Mouse (Mus musculus): ENCODE results near the gene Dner. TPM values are rescaled to one million over a fixed set of nuclear protein-coding genes. Genes with fewer than 3 reads are reported as not detected.
A peak's percentile ranks its signal among the peaks of the same experiment; 100 is the strongest.

The Dner gene
- total RNA-seq, 4 experiments from 2014 or later = 129 to 148 (median 141) TPM

GRCm38 (mm10) chr1:84636890-84637289 lies 59.1 kb downstream of the Dner start:
- DNase-seq (ENCODE audit: low spot score in 2 of 2) = no peak

DNA sequence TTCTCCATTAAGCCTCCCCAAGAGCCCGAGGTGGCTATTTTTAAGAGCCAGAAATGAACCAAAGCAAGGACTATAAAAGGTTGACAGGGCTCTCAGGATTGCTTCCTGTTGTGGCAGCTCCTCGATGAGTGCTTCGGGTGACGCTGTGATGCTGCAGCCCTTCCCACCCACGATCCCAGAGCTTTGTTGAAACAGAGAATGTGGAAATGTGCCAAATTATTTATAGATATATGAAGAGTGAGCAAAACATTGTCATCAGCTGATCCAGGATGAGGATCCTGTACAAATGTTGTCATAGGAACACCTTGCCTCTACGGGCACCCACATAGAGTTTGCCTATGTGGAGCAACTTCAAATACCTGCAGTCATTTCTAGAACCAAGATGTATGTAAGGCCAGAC lies 67.8 kb downstream of the Dner start:
- no peak for DNase-seq (ENCODE audit: low spot score in 2 of 2)

GRCm38 (mm10) chr1:84622978-84623554 lies 73.0 kb downstream of the Dner start:
- no peak for DNase-seq (ENCODE audit: low spot score in 2 of 2)

DNA sequence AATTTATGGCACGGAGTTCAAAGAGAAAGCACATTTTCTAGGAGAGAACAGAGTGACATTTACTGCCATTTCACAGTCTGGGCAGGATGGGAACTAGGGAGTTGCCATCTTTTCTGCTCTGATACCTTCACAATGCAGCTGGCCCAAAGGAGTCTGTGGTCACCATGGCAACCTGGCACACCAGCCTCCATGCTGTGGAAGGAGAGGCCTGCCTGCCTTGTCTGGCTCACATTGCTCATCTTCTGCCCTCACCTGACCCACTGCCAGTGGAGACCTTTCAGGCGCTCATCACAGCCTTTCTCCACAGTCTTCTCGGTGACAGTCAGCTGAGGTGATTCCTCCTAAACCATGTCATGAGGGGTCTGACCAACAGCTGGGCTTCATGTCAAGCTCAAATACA lies 74.7 kb downstream of the Dner start:
- peak in 1 of 2 experiments; percentile 83 for DNase-seq (ENCODE audit: low spot score in 2 of 2)

GRCm38 (mm10) chr1:84619131-84619760 lies 76.8 kb downstream of the Dner start:
- peak in 1 of 2 experiments; percentile 58 for DNase-seq (ENCODE audit: low spot score in 2 of 2)

DNA sequence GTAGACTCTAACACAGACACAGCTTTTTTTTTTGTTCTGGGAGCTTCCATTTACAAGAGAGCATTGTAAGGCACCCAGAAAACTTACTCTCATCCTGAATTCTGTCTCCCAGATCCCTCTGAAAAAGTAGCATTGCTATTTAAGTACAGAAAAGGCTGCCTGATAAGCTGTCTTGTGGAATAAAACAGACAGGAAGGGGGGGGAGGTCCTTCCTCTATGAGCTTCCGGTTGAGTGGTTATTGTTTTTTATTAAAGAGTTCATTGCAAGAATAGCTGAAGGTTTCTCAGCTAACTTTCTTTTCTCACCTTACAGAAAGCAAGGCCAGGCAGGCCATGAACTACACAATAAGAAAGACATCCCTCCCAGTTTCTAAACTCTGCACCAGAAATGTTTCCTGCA lies 77.9 kb downstream of the Dner start:
- DNase-seq (ENCODE audit: low spot score in 2 of 2) = no peak

GRCm38 (mm10) chr1:84616133-84616532 lies 79.9 kb downstream of the Dner start:
- no peak for DNase-seq (ENCODE audit: low spot score in 2 of 2)

DNA sequence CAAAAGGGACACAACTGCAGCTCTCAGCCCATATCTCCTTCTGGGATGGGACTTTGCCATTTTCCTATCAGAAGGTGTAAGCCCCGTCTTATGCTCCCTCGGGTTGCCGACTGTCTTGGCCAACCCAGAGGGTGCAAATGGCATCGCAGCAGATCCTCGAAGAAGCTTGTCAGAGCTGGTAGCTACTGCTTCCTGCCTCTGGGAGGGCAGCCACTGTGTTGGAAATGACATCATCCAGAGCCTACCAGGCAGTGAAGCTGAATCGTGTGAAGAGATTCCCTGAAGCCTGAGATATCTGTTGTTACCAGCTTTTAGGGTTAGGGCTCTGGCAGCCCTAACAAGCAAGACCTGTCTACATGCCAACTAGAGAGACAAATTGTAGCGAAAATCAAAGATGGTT lies 81.4 kb downstream of the Dner start:
- DNase-seq (ENCODE audit: low spot score in 2 of 2) = no peak

GRCm38 (mm10) chr1:84613119-84613518 lies 82.9 kb downstream of the Dner start:
- no peak for DNase-seq (ENCODE audit: low spot score in 2 of 2)

DNA sequence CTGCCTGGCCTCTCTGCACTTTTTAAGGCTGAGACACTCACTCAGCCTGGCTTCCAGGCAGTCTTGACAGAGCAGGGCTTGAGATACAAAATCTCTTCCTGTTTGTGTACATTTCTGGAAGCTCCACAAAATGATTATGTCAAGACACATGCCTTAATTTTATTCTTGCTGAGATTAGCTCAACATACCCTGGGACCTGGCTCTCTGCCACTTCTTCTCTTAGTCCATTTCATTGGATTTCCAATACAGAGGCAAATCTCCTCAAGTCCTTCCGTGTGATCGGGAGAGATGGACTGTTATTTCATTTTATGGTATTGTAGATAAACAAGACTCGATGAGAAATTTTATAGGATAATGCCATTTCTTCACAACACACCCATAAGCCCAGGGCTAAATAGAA lies 84.7 kb downstream of the Dner start:
- no peak for DNase-seq (ENCODE audit: low spot score in 2 of 2)

DNA sequence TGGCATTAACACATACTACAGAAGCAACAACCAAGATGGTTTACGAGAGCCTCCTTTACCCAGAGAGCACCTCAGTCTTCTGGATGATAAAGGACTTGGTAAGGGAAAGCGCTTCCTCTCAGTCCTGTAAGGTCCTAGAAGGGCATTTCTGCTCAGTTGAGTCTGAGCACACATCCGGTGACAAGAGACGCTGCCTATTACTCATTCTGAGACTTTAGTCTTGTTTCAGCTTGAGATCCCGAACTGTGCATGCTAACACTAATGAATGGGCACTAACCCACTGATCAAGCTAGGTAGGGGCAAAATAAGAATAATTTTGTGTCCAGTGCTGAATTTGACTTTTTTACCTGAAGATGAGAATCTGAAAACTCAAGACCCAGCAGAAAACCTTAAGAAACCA lies 97.0 kb downstream of the Dner start:
- DNase-seq (ENCODE audit: low spot score in 2 of 2) = no peak

DNA sequence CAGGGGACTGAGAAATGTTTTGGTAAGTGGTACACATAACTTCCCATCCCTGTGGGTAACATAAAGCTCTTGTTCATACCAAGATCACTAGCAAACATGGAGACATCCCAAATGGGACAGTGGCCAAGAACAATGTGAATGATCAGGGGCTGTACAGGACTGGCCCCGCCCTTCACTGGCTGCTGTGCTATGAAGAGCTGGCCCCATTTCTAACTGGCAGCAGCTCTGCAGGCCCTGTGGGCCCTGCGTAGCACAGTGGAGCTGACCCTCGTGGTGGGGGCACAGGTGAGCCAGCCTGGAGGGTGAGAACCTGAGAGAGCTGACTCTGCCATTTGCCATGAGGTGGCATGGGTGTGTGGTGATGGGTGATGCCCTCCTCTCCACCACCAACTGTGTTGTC lies 100.0 kb downstream of the Dner start:
- no peak for DNase-seq (ENCODE audit: low spot score in 2 of 2)

DNA sequence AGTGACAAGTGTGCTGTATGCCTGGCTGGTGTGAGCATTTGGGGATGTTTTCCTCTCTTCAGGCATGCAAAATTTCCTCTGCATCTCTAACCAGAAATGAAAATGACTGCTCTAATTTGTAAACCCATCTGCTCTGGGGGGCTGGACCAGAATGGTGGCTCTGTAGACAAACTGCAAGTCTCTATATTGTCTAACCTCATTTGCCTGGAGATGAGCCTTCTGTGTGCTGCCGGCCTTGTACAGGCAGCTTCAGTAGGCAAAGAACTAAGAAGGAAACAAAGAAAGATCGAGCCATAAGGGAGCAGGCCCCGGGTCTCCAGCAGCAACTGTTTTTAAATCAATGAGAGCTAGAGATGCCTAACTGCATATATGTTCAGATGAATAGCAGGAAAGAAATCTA lies 103.6 kb downstream of the Dner start:
- no peak for DNase-seq (ENCODE audit: low spot score in 2 of 2)

DNA sequence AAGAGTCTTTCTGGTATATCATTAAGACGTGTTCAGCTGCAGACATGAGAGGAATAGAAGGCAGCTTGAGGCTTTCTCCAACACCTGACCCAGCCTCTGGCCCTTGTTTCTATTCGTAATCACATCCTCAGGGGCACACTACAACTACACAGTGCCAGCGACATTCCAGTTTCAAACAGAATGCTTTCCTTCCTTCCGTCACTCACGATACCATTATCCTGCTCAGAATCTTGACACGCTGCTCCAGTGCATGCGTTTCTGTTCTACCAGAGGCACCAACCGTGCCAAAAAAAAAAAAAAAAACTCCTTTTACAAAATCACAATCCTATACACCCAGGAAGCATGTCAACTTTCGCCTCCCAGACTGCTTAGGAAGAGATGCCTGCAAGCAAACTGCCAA lies 105.5 kb downstream of the Dner start:
- DNase-seq (ENCODE audit: low spot score in 2 of 2) = no peak

DNA sequence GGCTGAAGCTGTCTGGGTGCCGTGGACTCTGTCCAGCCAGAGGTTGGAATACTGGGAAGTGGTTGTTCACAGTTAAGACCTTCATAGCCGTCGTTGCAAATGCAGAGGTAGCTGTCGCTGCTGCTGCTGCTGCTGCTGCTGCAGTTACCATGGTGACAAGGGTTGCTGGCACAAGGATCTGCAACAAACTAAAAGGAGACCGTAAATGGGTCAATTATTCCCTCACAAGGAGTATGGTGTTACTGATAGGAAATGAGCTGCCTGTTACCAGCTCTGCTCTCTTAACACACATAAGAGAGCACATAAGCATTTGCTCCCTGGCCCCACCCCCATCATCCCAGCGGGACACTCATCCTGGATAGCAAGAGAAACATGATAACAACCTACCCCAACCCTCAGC lies 110.6 kb downstream of the Dner start:
- DNase-seq (ENCODE audit: low spot score in 2 of 2) = peak in 1 of 2 experiments; percentile 25

DNA sequence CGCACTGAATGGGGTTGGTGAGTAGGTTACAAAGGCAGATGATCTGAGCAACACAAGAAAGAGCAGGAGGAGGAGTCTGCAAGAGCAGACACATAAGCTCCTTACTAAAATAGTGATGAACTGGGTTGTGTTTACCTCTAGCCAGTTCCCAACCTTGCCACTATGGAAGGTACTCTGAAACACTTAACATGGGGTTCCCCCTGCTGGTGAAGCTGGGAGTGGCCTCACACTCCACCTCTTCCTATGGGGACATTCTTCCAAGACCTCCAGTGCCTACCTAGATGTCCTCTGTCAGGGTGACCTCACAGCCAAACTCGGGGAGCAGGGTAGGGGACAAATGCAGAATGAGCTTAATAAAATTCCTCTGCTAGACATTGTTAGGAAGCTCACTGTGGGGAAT lies 114.2 kb downstream of the Dner start:
- DNase-seq (ENCODE audit: low spot score in 2 of 2) = peak; percentile 52 to 64

GRCm38 (mm10) chr1:84561841-84562240 lies 134.2 kb downstream of the Dner start:
- no peak for DNase-seq (ENCODE audit: low spot score in 2 of 2)

- no peak for DNase-seq (ENCODE audit: low spot score in 2 of 2)
Measured at GRCm38 (mm10) chr1:84561387-84561786, 134.6 kb downstream of the Dner start.

- DNase-seq (ENCODE audit: low spot score in 2 of 2) = no peak
Measured at GRCm38 (mm10) chr1:84556546-84557511, 139.2 kb downstream of the Dner start.

DNA sequence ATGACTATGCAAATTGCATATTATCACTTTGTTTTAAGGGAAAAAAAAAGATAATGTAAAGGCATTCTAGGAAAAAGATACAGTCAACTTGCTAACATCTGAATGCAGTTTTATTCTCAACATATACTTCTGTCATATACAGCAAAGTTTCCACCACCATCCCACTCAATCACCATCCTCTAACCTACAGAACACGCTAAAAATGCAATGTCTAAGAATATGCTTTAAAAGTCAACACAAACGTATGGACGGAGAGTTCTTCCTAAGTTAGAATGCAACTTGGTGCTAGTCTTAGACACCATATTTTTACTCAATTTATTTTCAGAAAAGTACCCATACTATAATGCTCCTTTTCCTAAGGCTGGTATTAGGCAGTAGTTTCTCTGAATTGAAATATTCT lies 144.0 kb downstream of the Dner start:
- no peak for DNase-seq (ENCODE audit: low spot score in 2 of 2)

GRCm38 (mm10) chr1:84550065-84550368 lies 146.0 kb downstream of the Dner start:
- DNase-seq (ENCODE audit: low spot score in 2 of 2) = no peak

GRCm38 (mm10) chr1:84549367-84550064 lies 146.5 kb downstream of the Dner start:
- no peak for DNase-seq (ENCODE audit: low spot score in 2 of 2)
